11 mouse cellular contexts compared by ENCODE assay signal in the genomic region with DNA sequence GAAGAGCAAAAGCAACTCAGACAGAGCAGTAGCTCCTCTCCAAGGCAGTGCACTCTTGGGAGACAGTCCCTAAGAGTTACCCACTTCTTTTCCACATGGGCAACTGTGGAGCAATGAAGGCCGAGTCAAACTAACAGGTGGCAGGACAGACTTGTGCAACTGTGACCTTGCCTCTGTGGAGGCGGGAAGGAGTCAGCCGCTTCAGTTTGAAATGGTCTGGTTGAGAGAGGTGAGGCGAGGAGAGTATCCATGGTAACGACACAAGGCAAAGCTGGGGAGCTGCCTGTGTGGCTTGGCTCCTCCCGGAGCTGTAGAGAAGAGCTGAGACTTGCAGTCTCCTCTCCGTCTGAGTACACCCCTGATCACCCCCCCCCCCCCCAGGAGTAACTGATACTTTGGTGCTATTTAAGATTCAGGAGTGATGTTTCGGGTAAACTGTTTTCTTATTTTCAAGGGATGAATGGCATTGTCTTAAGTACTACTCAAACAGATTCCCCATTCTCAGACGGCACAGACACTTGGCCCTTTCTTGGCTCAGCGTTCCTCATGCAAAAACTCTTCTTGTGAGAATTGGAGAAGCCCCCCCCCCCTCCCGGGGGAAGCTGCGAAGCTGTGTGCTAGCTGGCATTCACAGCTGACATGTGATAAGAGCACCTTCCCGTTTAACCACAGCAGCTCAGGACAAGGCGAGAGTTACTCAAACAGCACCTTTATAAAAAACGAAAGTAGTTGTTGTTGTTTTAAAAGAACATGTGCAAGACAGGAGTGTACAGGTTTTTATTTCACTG. TPM values are rescaled to one million over a fixed set of nuclear protein-coding genes. Genes with fewer than 3 reads are reported as not detected.
DNase-seq lines count a peak whose midpoint lies in the region; ATAC-seq and TF ChIP-seq lines count a peak whose summit lies in the region.
"Had no signal": no experiment of that assay in that cellular context is flagged by ENCODE, and none has a peak within 500 bp of the region (broad histone marks: within the 10 kb centered on the region; RNA-seq: fewer than 3 reads in every experiment).

No protein-coding gene starts in this region.

- H3K9me3 ChIP-seq in heart, embryonic 12.5 days (replicated peaks) = no peaks in the 10 kb centered on the region
- no peaks in the 10 kb centered on the region for H3K9me3 ChIP-seq in hindbrain, embryonic 13.5 days
- H3K9me3 ChIP-seq in neural tube, embryonic 15.5 days (replicated peaks) = no peaks in the 10 kb centered on the region
- H3K9me3 ChIP-seq: G1E; heart, embryonic 15.5 days had no signal

- peak overlapping the region; percentile 7; the same call in 1 of the 2 replicates for H3K4me2 ChIP-seq in heart, embryonic 12.5 days
- H3K4me2 ChIP-seq in hindbrain, embryonic 13.5 days = no peak overlapping the region
- peak overlapping the region; percentile 15; the same call in 1 of the 2 replicates for H3K4me2 ChIP-seq in neural tube, embryonic 15.5 days
- H3K4me2 ChIP-seq: heart, embryonic 15.5 days had no signal

- H3K4me3 ChIP-seq in heart, embryonic 12.5 days = no peak overlapping the region
- H3K4me3 ChIP-seq in testis, adult 2 months (ENCODE audit: control insufficient read depth, low read depth, low read length) = peak overlapping the region; percentile 63
- no peak overlapping the region for H3K4me3 ChIP-seq in hindbrain, embryonic 13.5 days
- no peak overlapping the region for H3K4me3 ChIP-seq in neural tube, embryonic 15.5 days (replicated peaks)
- H3K4me3 ChIP-seq: heart, embryonic 15.5 days; myocyte had no signal

- H3K27ac ChIP-seq in heart, embryonic 12.5 days (ENCODE audit: poor library complexity, severe bottlenecking) = no peak overlapping the region
- peak overlapping the region; percentile 88 for H3K27ac ChIP-seq in testis, adult 2 months (ENCODE audit: control insufficient read depth, insufficient read depth, low read depth, low read length)
- no peak overlapping the region for H3K27ac ChIP-seq in hindbrain, embryonic 13.5 days
- H3K27ac ChIP-seq in neural tube, embryonic 15.5 days (replicated peaks) = no peak overlapping the region
- H3K27ac ChIP-seq: heart, embryonic 15.5 days had no signal

- TF ChIP-seq POLR2A in testis, adult 2 months (IDR thresholded peaks at IDR 0.05; ENCODE audit: control insufficient read depth, low read depth, low read length) = no peak

- WGBS in heart, embryonic 12.5 days = 10% methylated on average over 15 of the region's 15 CpGs
- 15% methylated on average over 15 of the region's 15 CpGs for WGBS in hindbrain, embryonic 13.5 days
- WGBS in neural tube, embryonic 15.5 days = 14% methylated on average over 15 of the region's 15 CpGs

- DNase-seq in heart, postnatal 14 days = no peak
- DNase-seq in testis, postnatal 14 days (ENCODE audit: low spot score) = no peak
- DNase-seq in gastrocnemius, postnatal 10 days = no peak
- no peak for DNase-seq in heart, postnatal 25 days (ENCODE audit: low spot score)

- peaks cover 14% of the 10 kb centered on the region for H3K4me1 ChIP-seq in heart, embryonic 12.5 days (replicated peaks)
- peaks cover 18% of the 10 kb centered on the region for H3K4me1 ChIP-seq in testis, adult 2 months (ENCODE audit: control insufficient read depth, insufficient read depth, low read length)
- H3K4me1 ChIP-seq in hindbrain, embryonic 13.5 days (replicated peaks) = peaks cover 15% of the 10 kb centered on the region
- H3K4me1 ChIP-seq in neural tube, embryonic 15.5 days = peaks cover 14% of the 10 kb centered on the region

- H3K27me3 ChIP-seq in heart, embryonic 12.5 days (replicated peaks) = peaks cover 13% of the 10 kb centered on the region
- H3K27me3 ChIP-seq in testis, adult 2 months (ENCODE audit: control insufficient read depth, insufficient read depth, low read length) = no peaks in the 10 kb centered on the region
- peaks cover 5% of the 10 kb centered on the region; the same call in 1 of the 2 replicates for H3K27me3 ChIP-seq in hindbrain, embryonic 13.5 days
- H3K27me3 ChIP-seq in neural tube, embryonic 15.5 days (replicated peaks) = no peaks in the 10 kb centered on the region

- H3K36me3 ChIP-seq in heart, embryonic 12.5 days = no peaks in the 10 kb centered on the region
- H3K36me3 ChIP-seq in testis, adult 2 months (ENCODE audit: control insufficient read depth, insufficient read depth, low read length) = no peaks in the 10 kb centered on the region
- no peaks in the 10 kb centered on the region for H3K36me3 ChIP-seq in hindbrain, embryonic 13.5 days
- H3K36me3 ChIP-seq in neural tube, embryonic 15.5 days = no peaks in the 10 kb centered on the region
- H3K36me3 ChIP-seq: G1E; heart, embryonic 15.5 days had no signal

- H3K9ac ChIP-seq in heart, embryonic 12.5 days = no peak overlapping the region
- H3K9ac ChIP-seq in hindbrain, embryonic 13.5 days = no peak overlapping the region
- no peak overlapping the region for H3K9ac ChIP-seq in neural tube, embryonic 15.5 days (replicated peaks)
- H3K9ac ChIP-seq: heart, embryonic 15.5 days had no signal

- no peak for ATAC-seq in heart, embryonic 12.5 days (ENCODE audit: insufficient number of reproducible peaks, low FRiP score)
- peak; percentile 69; the same call in 1 of the 2 replicates for ATAC-seq in hindbrain, embryonic 13.5 days (ENCODE audit: low FRiP score)
- ATAC-seq in neural tube, embryonic 15.5 days (ENCODE audit: low FRiP score) = peak; percentile 66

- TF ChIP-seq CTCF in testis, adult 2 months (IDR thresholded peaks at IDR 0.05; ENCODE audit: control insufficient read depth, insufficient read depth, insufficient replicate concordance, low read depth, low read length) = no peak

- intact Hi-C loops in heart, postnatal 14 days (cut with DNase I) = no loop called here
- intact Hi-C loops in heart, postnatal 25 days (cut with DNase I) = no loop called here

RNA-seq across cellular contexts. Expression of gene Chst1, which starts 54.9 kb away (rescaled TPM):
- polyA plus RNA-seq in heart, embryonic 12.5 days (2016; fragmentation: Nextera tagmentation; extraction: Ambion mirVana) = 1.3 and 1.6 TPM in 2 replicates
- total RNA-seq in heart, postnatal 14 days (2021) = 1 to 10 TPM; 5.6 to 6.3 TPM
- 48.9 and 49.5 TPM in 2 replicates for polyA plus RNA-seq in testis, adult 2 months (2012; rRNA removed)
- polyA plus RNA-seq in hindbrain, embryonic 13.5 days (2015; fragmentation: Nextera tagmentation; extraction: Ambion mirVana) = 13.6 and 14.6 TPM in 2 replicates
- 24.0 and 25.2 TPM in 2 replicates for polyA plus RNA-seq in neural tube, embryonic 15.5 days (2015; fragmentation: Nextera tagmentation; extraction: Ambion mirVana)
- total RNA-seq in gastrocnemius, postnatal 10 days (2021) = 1 to 10 TPM; 4.9 to 6.1 TPM
- total RNA-seq in heart, postnatal 25 days (2021) = 1 to 10 TPM; 3.3 to 4.1 TPM
